Mouse (Mus musculus) hindbrain, embryonic 16.5 days (tissue): ENCODE results near the gene Lsm4. TPM values are rescaled to one million over a fixed set of nuclear protein-coding genes. Genes with fewer than 3 reads are reported as not detected.

Experiments
- ATAC-seq: fragments of 200-750 bp; cut with Nextera tagmentation; 2 replicates; pipeline ENCODE4 v1.8.0; 2017; ENCODE audit warnings: moderate TSS enrichment, moderate library complexity
- H3K27ac ChIP-seq: fragments of 300-500 bp; sonication (generic); 2 replicates; pipeline ENCODE4 v1.5.1; 2014; ENCODE audit warnings: low read depth, mild to moderate bottlenecking, control low read depth, low read length, moderate library complexity
- H3K27me3 ChIP-seq: fragments of 300-500 bp; sonication (generic); replicated peaks from 2 replicates; pipeline ENCODE4 v1.6.1; 2014; ENCODE audit warnings: low read length; ENCODE audit not compliant: control insufficient read depth, insufficient read depth
- H3K36me3 ChIP-seq: fragments of 300-500 bp; sonication (generic); 2 replicates; pipeline ENCODE4 v1.6.1; 2014; ENCODE audit warnings: mild to moderate bottlenecking, low read length, moderate library complexity, mixed read lengths; ENCODE audit not compliant: control insufficient read depth, insufficient read depth
- H3K4me1 ChIP-seq: fragments of 300-500 bp; sonication (generic); 2 replicates; pipeline ENCODE4 v1.6.1; 2014; ENCODE audit warnings: low read depth, low read length; ENCODE audit not compliant: control insufficient read depth, insufficient read depth
- H3K4me2 ChIP-seq: fragments of 300-500 bp; sonication (generic); 2 replicates; pipeline ENCODE4 v1.6.1; 2014; ENCODE audit warnings: mild to moderate bottlenecking, low read length, control low read depth, moderate library complexity
- H3K4me3 ChIP-seq: fragments of 300-500 bp; sonication (generic); 2 replicates; pipeline ENCODE4 v1.5.1; 2014; ENCODE audit warnings: mild to moderate bottlenecking, low read length, control low read depth, moderate library complexity
- H3K9ac ChIP-seq: fragments of 300-500 bp; sonication (generic); 2 replicates; pipeline ENCODE4 v1.6.1; 2014; ENCODE audit warnings: low read depth, mild to moderate bottlenecking, control low read depth, low read length, moderate library complexity
- H3K9me3 ChIP-seq: fragments of 300-500 bp; sonication (generic); 2 replicates; pipeline ENCODE4 v1.6.1; 2014; ENCODE audit warnings: mild to moderate bottlenecking, low read length, moderate library complexity; ENCODE audit not compliant: control insufficient read depth
- WGBS: fragments of 180-500 bp; shearing (Covaris S2); extraction: QIAGEN DNeasy Blood & Tissue Kit; methylation state at CpG from one replicate; pipeline ENCODE4 v1.1.7; 2014; 5-methylcytosine and 5-hydroxymethylcytosine counted together
- polyA plus RNA-seq: library from polyadenylated mRNA; unstranded; fragments of >200 nt; fragmentation: Nextera tagmentation; extraction: Ambion mirVana; gene quantifications from 2 replicates; pipeline ENCODE4 v1.2.1, GENCODE M21; 2015

Lsm4 gene
- polyA plus RNA-seq, 1 experiment from 2014 or later: 168 TPM

GRCm38 (mm10) chr8:70657214-70657613 lies 15.8 kb upstream of the Lsm4 start:
- Histone ChIP-seq H3K4me2 (peak overlapping the region; percentile 96; the same call in 1 of the 2 replicates), H3K4me3 (no peak overlapping the region), H3K27ac (no peak overlapping the region), H3K9ac (no peak overlapping the region), H3K9me3 (no peaks in the 10 kb centered on the region), H3K4me1 (peaks cover 9% of the 10 kb centered on the region), H3K36me3 (no peaks in the 10 kb centered on the region), H3K27me3 (no peaks in the 10 kb centered on the region)
- no peak for ATAC-seq
- 95% methylated on average over 3 of the region's 3 CpGs for WGBS

- H3K4me1 ChIP-seq: peaks cover 9% of the 10 kb centered on the region
- H3K9me3 ChIP-seq: no peaks in the 10 kb centered on the region
- H3K27me3 ChIP-seq: no peaks in the 10 kb centered on the region
- ATAC-seq: no peak
- no peak overlapping the region for H3K4me3 ChIP-seq
- peak overlapping the region; percentile 96 for H3K4me2 ChIP-seq
- H3K36me3 ChIP-seq: no peaks in the 10 kb centered on the region
- H3K9ac ChIP-seq: no peak overlapping the region
- WGBS: 49% methylated on average over 2 of the region's 2 CpGs
- H3K27ac ChIP-seq: no peak overlapping the region
Observed at GRCm38 (mm10) chr8:70657739-70658138, 15.3 kb upstream of the Lsm4 start.

- H3K9ac ChIP-seq: peak overlapping the region; percentile 79
- peak overlapping the region; percentile 75 for H3K4me3 ChIP-seq
- H3K27ac ChIP-seq: peak overlapping the region; percentile 62
- peak overlapping the region; percentile 96 for H3K4me2 ChIP-seq
- no peak for ATAC-seq
- no peaks in the 10 kb centered on the region for H3K9me3 ChIP-seq
- H3K36me3 ChIP-seq: no peaks in the 10 kb centered on the region
- WGBS: 1% methylated on average over 31 of the region's 31 CpGs
- H3K27me3 ChIP-seq: no peaks in the 10 kb centered on the region
- H3K4me1 ChIP-seq: peaks cover 9% of the 10 kb centered on the region
Observed at GRCm38 (mm10) chr8:70658897-70659603, 14.0 kb upstream of the Lsm4 start.

- Histone ChIP-seq H3K4me3 (peak overlapping the region; percentile 75), H3K27ac (peak overlapping the region; percentile 62), H3K9me3 (no peaks in the 10 kb centered on the region), H3K27me3 (no peaks in the 10 kb centered on the region), H3K4me1 (peaks cover 9% of the 10 kb centered on the region), H3K4me2 (peak overlapping the region; percentile 96), H3K9ac (peak overlapping the region; percentile 79), H3K36me3 (no peaks in the 10 kb centered on the region)
- ATAC-seq: peak; percentile 87
- under 1% methylated on average over 43 of the region's 44 CpGs for WGBS
Observed at GRCm38 (mm10) chr8:70659604-70660272, 13.3 kb upstream of the Lsm4 start.

- H3K27ac ChIP-seq: peak within 1 kb of the TSS; percentile 62
- peaks cover 9% of the 10 kb centered on the region for H3K4me1 ChIP-seq
- no peaks in the 10 kb centered on the region for H3K36me3 ChIP-seq
- 3% methylated on average over 14 of the region's 14 CpGs for WGBS
- H3K4me2 ChIP-seq: peak within 1 kb of the TSS; percentile 96
- H3K9ac ChIP-seq: peak within 1 kb of the TSS; percentile 79
- H3K9me3 ChIP-seq: no peaks in the 10 kb centered on the region
- peak; percentile 46 for ATAC-seq
- no peaks in the 10 kb centered on the region for H3K27me3 ChIP-seq
- H3K4me3 ChIP-seq: peak within 1 kb of the TSS; percentile 75
Observed at GRCm38 (mm10) chr8:70660273-70660725, 12.7 kb upstream of the Lsm4 start, which contains the start of gene Pgpep1. Gene Pgpep1, minus strand, starts transcription at chr8:70660388.

GRCm38 (mm10) chr8:70663691-70664090 lies 9.4 kb upstream of the Lsm4 start:
- Histone ChIP-seq H3K4me2 (no peak overlapping the region), H3K27me3 (no peaks in the 10 kb centered on the region), H3K9ac (no peak overlapping the region), H3K9me3 (no peaks in the 10 kb centered on the region), H3K27ac (peak overlapping the region; percentile 55), H3K4me3 (no peak overlapping the region), H3K4me1 (peaks cover 9% of the 10 kb centered on the region), H3K36me3 (no peaks in the 10 kb centered on the region)
- ATAC-seq: no peak
- WGBS: 29% methylated on average over 4 of the region's 4 CpGs

- H3K4me3 ChIP-seq: no peak overlapping the region
- H3K36me3 ChIP-seq: no peaks in the 10 kb centered on the region
- 74% methylated on average over 3 of the region's 3 CpGs for WGBS
- no peak for ATAC-seq
- H3K27ac ChIP-seq: no peak overlapping the region
- H3K27me3 ChIP-seq: no peaks in the 10 kb centered on the region
- no peak overlapping the region for H3K4me2 ChIP-seq
- no peaks in the 10 kb centered on the region for H3K9me3 ChIP-seq
- peaks cover 5% of the 10 kb centered on the region for H3K4me1 ChIP-seq
- no peak overlapping the region for H3K9ac ChIP-seq
Observed at GRCm38 (mm10) chr8:70664631-70665030, 8.4 kb upstream of the Lsm4 start.

GRCm38 (mm10) chr8:70665599-70665998 lies 7.4 kb upstream of the Lsm4 start:
- Histone ChIP-seq H3K9ac (no peak overlapping the region), H3K27ac (no peak overlapping the region), H3K4me3 (no peak overlapping the region), H3K27me3 (no peaks in the 10 kb centered on the region), H3K9me3 (no peaks in the 10 kb centered on the region), H3K4me1 (no peaks in the 10 kb centered on the region), H3K36me3 (no peaks in the 10 kb centered on the region), H3K4me2 (no peak overlapping the region)
- WGBS: 78% methylated on average over 2 of the region's 2 CpGs
- no peak for ATAC-seq

GRCm38 (mm10) chr8:70667071-70667470 lies 6.0 kb upstream of the Lsm4 start:
- H3K4me3 ChIP-seq: no peak overlapping the region
- ATAC-seq: peak; percentile 59
- H3K4me1 ChIP-seq: no peaks in the 10 kb centered on the region
- 65% methylated on average over 5 of the region's 5 CpGs for WGBS
- H3K27ac ChIP-seq: no peak overlapping the region
- no peaks in the 10 kb centered on the region for H3K36me3 ChIP-seq
- H3K9ac ChIP-seq: no peak overlapping the region
- no peak overlapping the region for H3K4me2 ChIP-seq
- no peaks in the 10 kb centered on the region for H3K27me3 ChIP-seq
- H3K9me3 ChIP-seq: no peaks in the 10 kb centered on the region
